Mouse (Mus musculus) kidney, postnatal 4 days (tissue): Measurements from ENCODE around the gene Mapk1ip1.

ENCODE experiments used
- DNase-seq, 2 experiments: peaks; one replicate each; pipeline ENCODE4 v3.0.0; 2021; ENCODE audit warnings: mixed read lengths in 2 of 2

Gene Mapk1ip1

DNA sequence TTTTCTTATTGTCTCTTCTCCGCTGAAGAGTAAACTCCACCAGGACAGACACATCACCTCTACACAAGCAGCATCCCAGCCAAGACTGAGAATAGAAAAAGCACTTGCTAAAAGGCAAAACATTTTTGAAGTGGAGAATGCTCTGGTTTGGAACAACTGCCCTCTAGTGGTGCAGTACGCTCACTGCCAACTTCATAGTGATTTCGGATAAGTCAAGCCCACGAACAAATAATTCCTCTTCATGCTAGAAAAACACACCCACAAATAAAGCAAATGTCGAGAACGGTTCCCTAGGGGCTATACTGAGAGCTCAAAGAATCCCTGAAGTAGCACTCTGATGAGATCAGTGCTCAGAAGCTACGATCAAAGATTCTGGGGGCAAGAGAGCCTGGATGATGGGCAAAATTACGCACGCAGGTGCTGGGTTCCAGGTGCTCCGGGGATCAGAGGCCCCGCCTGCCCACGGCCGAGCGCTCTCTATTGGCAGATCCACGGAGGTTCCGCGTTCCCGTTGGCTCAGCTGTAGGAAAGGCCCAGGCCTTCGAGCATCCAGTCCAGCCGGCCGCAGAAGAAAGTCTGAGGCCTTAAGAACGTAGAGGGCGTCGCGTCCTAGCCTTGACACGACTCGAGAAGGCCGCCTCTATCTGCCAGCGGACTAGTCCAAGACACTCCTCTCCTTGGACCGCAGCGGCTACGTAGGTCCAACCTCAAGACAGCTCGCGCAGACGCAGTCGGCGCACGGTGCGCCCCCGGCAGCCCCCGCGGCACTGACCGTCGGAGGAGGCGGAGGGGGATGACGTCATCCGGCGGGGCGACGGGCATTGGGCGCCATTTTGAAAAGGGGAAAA lies at the start of gene Mapk1ip1, which contains the start of gene Ppp2r2d:
Mapk1ip1 (minus strand) TSS at position 730 of the 848 bp plus-strand sequence.
Ppp2r2d (plus strand) TSS at position 536 of the 848 bp plus-strand sequence.
- DNase-seq = peak; percentile 98 to 99

DNA sequence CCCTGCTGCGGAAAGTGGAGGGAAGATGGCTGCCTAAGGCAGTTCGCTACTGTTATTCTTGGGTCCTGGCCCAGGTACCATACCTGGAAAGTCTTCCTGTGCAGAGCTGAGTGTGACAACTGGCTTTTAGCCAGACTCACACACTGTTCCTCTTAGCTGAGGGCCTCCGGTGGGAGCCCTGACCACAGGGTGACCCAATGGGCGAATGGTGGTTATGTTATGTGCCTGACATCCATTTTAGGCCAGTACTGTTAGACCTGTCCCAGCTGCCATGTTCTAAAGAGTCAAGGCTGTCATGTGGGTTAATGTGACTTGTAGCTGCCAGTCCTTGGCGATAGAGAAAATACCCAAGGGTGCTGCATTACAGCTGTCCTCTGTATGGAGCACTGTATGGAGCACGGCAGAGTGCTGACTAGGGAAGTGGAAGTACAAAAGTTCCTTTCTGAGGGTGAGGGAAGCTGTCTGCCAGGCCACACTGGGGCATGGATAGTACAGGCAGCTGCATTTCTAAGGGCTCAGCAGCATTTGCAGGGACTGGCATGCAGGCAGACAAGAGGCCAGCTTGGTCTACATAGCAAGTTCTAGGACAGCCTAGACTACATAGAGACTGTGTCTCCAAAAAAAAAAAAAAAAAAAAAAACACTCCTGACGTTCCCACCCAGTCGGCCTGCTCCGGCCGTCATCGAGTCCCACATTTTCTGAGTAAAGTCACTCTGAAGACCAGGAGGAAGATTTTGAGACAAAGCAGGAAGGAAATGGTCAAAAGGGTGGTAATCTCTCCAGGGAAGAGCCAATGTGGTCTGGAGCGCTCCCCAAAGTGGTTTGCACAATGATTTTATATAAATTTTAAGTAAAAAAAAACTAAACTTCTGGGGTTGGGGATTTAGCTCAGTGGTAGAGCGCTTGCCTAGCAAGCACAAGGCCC lies 39.6 kb upstream of the Mapk1ip1 start:
- DNase-seq = no peak

DNA sequence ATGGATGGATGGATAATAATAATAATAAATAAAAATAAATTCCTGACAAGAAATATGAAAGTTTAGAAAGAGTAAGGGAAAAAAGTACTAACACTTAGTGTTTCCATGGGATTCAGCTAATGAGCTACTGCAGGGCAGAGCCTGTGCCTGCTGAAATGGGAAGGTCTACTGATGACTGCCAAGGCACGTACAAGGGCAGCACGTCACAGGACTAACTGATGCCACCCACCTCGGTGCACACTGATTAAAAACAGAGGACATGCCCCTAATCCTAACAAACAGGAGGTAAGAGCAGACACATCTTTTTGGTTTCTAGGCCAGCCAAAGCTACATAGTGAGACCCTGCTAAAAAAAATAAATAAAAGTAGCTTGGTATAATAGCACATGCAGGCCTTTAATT lies 37.7 kb upstream of the Mapk1ip1 start:
- DNase-seq = no peak

DNA sequence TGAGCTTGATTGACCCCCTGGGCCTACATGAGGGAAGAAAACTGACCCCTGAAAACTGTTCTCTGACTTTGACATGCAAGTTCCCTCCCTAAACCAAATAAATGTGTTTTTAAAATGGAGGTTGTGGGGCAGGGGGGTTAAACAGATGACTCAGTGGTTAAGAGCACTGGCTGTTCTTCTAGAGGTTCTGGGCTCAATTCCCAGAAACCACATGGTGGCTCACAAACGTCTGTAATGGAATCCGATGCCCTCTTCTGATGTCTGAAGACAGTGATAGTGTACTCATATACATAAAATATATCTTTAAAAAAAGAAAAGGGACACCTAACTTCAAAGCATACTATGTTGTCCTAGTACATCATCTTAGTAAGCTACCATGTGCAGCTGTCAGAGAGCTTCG lies 29.0 kb upstream of the Mapk1ip1 start:
- DNase-seq = no peak

DNA sequence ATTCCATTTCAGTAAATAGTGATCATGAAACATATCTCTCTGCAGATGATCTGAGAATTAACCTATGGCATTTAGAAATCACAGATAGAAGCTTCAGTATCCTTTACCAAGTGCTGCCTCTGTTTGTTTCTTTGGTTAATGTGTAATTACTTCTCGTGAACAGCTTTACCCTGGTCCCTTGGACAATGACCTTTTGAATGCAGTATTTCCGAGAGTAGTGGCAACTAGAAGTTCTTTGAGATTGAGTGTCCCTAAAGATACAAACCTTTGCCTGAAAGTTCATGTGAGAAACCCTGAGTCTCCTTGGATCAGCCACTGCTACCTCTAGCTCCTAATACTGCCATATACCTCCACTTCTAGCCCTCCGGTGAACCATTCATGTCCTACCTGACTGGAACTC lies 26.9 kb upstream of the Mapk1ip1 start:
- no peak for DNase-seq

DNA sequence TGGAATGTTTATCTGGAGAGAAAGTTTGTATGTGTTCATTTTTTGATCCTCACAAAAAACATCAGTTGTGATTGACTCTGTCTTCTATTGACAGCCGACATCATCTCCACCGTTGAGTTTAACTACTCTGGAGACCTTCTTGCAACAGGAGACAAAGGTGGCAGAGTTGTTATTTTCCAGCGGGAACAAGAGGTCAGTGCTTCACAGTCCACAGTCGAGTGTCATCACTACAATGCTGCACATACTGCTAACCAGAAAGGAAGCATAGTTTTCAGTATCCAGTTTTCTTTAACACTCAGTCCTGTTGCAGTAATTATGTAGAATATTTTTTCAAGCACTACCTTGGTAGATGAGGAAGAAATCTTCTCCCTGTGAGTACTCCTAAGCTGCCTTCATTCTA lies 22.2 kb upstream of the Mapk1ip1 start:
- DNase-seq = no peak

DNA sequence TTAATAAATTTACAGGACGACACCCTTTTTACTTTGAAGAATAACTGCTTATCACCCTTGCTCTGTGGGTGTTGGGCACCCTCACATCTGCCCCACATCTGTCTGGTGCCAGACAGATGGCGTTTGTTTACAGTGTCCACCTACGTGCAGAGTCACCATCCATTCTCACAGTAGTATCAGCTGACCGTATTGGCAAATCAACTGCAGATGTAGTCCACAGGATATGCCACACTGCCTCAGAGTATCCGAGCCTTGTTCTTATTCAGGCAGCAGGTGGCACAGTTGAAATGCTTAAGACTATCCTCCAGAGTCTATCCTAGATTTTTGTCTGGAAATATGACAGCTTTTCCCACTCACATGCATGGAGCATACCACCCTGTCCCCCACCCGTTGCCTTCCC lies 21.2 kb upstream of the Mapk1ip1 start:
- no peak for DNase-seq

DNA sequence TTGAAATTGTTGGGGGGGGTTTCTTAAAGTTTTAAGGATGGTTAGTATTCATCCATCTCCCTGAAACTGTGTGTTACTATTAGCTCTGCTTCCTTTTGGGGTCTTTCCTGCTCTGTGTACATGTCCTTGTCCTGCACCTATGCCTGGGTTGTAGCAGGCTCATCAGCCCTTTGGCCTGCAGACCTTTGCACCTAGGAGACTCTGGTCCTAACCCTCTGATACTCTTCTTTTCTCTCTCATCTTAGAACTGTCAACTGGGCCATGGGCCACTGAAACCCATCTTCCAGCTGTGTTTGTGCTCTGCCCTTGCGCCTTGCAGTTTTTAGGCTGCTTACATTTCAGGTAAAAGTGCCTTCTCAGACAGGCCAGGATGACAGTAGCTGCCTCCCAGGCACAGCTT lies 18.7 kb upstream of the Mapk1ip1 start:
- no peak for DNase-seq

DNA sequence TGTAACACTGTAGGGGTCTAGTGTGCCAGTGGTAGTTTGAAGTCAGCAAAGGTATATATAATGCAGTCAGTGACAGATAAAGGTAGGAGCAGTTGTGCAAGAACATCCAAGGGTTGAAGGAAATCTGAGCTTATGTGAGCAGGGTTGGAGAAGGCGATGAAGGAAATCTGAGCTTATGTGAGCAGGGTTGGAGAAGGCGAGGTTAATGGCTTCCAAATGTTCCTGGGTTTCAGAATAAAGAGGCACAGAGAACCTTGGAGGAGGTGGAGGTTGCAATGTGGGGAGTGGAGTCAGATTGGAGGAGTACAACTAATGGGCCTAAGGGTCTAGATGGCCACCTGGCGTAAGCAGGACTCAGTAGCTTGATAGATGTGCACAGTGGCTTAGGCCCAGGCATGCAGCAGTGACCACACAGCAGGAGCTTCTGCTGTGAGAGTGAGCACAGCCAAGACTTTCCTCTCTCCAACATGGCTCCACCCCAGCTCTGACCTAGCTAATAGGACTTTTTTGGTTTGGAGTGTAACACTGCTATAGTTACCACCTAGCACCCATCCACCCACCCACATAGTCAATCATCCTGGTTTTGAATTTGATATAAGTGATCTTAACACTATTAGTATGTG lies 18.0 kb upstream of the Mapk1ip1 start:
- DNase-seq = no peak

DNA sequence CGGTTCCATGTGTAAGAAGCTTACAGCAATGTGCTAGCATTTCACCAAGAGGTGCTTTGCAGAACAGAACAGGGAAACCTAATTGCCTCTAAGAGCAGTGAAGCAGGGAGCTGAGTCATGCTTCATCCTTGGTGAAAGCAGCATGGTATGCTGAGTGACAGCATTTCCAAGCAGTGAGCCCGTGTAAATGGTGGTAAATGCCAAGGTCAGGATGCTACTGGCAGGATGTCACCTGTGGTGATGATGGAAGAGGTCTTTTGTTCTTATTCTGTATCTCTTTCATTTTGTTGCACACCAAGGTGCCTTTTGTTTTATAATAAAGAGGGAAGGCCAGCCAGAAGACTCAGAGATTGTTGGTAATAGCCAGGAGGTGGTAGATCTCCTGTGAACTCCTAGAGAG lies 10.6 kb upstream of the Mapk1ip1 start:
- no peak for DNase-seq

DNA sequence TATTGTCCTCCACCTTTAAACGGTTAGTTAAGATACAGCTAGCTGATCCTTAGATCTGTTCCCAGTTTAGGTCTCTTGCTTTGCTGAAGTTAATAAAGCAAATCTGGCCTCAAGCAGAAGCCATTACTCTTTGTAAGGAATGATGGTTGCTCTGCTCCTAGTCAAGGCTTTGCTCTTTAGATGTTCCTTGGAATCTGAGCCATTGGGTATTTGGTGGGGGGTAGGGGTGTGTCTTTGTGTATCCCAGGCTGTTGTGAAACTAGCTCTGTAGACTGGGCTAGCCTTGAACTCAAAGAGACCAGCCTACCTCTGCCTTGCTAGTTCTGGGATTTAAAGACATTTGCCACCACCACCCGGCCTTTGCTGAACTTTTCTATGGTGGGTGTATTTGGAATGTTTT lies 8.1 kb upstream of the Mapk1ip1 start:
- DNase-seq = no peak

DNA sequence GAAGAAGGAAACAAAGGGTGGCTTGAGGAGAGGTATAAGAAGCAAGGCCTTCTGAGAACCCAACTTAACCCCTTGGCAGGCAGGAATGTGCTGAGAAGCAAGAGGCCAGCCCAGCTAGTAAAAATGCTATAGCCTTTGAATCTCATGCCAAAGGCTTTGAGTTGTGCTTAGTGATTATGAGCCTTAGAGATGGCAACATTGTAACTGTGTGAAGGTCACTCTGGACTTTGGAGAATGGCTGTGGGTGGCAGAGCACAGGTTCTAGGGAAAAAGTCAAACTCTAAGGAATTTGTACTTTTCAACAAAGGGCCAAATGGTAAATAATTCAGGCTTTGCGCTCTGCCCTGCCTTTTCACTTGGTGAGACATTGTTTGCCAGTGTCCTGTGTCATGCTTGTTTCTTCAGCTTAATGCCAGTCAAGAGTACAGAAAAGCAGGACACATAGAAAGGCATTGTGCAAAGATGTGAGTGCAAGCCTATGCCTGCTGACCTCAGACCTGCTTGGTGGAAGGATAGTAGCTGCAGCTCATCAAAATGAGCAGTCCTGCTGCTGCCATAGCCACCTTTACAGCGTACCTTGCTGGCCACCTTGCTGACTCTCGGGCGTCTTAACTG lies 7.5 kb upstream of the Mapk1ip1 start:
- no peak for DNase-seq

DNA sequence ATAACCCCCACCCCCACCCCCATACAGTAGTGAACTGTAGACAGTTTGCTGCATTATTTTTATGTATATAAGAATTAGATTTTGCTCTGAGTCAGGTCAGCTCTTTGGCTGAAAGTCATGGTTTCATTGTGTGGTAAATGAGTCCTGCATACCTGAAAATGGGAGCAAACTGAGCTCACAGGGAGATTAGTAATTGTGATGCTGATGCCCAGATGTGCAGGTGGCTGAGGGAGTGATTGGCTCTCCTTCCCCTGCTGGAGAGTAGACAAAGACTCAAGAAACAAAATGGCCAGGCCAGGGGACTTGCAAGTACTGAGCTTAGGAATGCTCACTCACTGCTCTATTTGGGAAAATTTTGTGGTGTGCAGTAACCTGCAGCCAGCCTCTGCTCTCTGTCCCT lies 4.0 kb upstream of the Mapk1ip1 start:
- DNase-seq = no peak

DNA sequence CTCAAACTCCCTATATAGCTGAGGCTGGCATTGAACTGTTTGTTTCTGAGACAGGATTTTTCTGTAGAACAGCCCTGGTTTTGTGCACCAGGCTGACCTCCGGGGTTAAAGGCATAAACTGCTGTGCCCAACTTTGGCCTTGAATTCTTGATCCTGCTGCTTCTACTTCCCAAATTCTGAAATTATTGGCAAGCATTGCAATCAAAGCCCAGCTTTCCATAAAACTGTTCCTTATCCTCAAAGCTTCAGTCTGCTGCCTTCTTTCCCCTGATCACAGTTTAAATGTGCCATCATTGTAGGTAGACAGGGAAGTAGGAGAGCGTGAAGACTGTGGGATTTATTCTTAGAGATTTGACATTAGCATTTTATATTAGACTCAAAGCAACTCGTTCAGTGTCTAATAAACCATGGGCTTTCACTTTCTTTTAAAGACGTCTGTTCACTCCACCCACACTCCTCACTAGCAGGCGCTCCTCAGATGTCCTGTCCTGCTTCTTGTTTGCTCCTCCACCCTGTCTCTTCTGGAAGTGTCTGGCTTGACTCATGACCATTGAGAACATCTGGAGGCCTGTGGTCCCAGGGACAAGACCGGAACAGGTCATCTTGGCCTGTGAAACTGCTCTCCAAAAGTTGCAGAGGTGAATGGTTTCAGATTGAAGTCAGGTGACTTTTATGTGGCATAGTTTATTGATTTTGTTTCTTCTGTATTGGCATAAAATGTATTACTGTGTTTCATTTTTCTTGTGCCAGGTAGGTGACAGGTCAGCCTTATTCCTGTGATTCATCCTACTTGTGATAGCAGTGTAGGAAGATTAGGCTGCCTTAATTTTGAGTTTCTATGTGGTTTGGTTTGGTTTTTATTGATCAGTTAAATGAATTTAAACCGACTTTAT lies 2.2 kb upstream of the Mapk1ip1 start:
- DNase-seq = no peak

DNA sequence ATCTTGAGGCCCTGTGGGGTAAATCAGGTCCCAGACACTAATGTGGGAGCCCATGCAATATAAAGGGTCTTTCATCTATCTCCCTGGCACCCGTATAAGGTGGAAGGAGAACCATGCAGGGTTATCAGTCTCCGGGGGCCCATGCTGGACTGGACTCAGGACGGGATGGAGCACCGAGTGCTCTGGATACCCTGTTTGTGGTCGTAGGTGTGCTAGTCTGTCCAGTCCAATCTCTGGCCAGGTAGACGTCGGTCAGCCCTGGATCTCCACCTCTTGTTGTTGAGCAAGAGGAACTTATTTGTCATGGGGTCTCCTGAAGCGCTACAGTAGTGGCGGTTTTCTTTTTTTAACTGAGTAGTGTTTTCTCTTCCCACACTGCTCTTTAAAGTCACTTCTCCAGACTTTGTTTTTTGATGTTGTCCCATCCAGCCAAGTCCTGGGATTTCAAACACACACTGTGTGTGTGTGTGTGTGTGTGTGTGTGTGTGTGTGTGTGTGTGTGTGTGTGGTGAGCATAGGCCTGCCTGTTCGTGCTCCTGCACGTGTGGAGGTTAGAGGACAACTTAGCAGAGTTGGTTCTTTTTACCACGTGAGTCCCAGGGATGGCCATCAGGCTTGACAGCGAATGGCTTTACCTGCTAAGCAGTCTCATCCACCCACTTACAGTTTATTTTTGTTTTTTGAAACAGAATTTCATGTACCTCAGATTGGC lies 1.4 kb upstream of the Mapk1ip1 start:
- no peak for DNase-seq

DNA sequence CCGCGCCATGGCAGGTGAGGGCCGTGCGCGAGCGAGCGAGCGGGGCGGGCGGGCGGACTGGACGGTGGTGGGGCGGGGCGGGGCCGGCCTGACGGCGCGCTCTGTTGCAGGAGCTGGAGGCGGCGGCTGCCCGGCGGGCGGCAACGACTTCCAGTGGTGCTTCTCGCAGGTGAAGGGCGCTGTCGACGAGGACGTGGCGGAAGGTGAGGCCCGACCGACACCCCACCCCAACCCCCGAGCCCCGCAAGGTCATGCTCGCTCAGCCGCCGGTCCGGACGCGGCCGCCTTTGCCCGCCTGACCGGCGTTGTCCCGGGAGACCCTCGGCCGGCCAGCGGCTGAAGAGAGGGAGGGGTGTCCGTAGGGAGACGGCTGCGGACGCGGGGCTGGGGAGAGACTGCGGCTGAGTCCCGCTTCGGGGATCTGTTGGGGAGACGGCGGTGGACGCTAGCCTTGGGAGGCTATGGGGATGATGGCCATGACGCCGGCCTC lies 474 bp upstream of the Mapk1ip1 start:
- no peak for DNase-seq

DNA sequence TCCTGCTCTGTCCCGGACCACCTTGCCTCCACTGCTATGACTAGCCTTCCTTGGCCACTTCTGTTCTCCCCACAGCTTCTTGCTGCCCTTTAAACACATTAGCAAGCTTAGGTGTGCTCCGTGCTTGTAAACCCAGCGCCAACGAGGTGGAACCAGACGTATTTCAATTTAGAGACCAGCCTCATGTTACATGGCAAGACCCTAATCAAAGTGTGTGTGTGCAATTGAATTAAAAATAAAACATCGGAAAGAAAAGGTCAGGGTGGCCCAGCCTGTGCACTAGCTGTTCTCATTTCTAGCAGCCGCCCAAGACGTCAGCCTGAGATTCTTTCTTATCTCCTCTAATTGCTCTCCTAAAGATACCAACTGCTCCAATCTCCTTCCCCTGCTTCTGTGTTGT lies 962 bp downstream of the Mapk1ip1 start:
- no peak for DNase-seq

DNA sequence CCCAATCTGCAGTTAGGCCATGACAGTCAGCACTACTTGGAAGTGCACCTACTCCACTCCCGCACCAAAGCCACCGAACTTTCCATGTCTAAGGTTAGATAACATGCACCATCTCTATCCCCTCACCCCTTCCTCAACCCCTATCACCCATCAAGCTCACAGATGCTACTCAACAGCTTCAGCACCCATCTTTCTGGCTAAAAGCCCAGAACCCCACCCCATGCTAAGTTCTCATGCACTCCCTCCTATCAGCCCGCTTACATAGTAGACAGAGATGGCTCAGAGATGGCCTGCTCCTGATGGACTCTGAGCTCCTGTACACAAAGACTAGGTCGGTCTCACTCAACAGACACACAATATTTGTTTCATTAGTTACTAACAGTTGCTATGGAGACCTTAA lies 2.7 kb downstream of the Mapk1ip1 start:
- no peak for DNase-seq

DNA sequence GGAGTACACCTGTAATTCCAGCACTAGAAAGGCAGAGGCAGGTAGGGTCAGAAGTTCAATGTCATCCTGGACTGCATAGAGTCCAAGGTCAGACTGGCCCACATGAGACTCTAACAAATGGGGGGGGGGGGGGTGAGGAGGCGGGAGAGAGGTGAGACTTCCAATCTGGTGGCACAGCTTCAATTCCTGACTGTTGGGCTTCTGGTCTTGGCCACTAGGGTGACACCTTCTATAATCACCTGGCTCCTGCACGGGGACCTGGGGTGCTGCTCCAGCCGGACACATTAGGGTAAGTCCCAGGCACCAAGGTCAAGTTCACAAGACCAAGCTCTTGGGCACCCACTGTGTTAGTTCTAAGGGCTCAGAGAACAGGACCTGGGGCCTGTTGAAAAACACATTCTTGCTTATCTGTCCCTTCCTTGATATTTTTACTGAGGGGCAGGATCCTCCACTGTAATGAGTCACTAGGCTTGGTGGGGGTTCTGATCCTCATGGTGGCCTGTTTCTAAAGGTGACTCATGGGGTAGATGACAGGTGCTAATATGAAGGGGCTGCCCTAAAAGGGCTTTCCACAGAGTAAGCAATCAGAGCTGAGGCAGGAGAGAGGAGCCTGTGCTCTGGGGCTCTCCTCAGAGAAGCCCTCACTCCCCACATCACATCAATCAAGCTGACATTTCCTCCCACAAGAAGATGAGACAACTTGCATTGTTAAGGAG lies 4.5 kb downstream of the Mapk1ip1 start:
- DNase-seq = no peak

DNA sequence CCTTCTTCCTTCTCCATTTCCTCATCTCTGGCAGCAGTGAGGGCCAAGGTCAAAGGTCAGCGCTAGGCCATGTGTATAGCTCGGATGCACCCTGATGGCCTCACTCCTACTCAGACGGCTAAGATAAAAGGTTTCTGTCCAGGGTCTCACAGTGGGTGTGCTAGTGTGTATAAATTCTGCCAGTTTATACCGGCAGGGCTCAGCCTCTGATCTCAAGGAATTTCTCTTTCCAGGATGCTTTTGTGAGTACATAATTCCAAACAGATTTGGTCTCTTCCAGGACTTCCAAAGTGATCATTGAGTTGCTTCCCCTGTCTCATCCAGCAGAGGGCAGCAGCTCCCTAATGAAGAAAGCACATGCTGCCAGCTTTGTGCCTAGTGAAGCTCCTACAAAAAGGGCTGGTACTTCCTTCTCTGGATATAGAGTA lies 5.5 kb downstream of the Mapk1ip1 start:
- peak; percentile 85 to 87 for DNase-seq
